Mouse (Mus musculus) CH12.LX (cell line): ENCODE measurements around the gene Adamts20. TPM values are rescaled to one million over a fixed set of nuclear protein-coding genes. Genes with fewer than 3 reads are reported as not detected.
A peak's percentile ranks its signal among the peaks of the same experiment; 100 is the strongest.

Experiments
- DNase-seq: peaks from one replicate; pipeline ENCODE4 v3.0.0-alpha.2; 2013; ENCODE audit errors: extremely low read depth
- H3K27ac ChIP-seq: 2 replicates; pipeline ENCODE4 v1.5.1; 2012; ENCODE audit warnings: low read depth, mild to moderate bottlenecking, control low read depth, moderate library complexity; ENCODE audit not compliant: insufficient read depth
- H3K27me3 ChIP-seq: replicated peaks from 2 replicates; pipeline ENCODE3; 2012; ENCODE audit warnings: inconsistent platforms
- H3K36me3 ChIP-seq, 2 experiments: replicated peaks in 1 of 2; 2 replicates each; pipeline versions ENCODE3 to v1.6.1; 2012; ENCODE audit warnings: inconsistent platforms in 1 of 2, low read length in 1 of 2, mild to moderate bottlenecking in 1 of 2, mixed read lengths in 1 of 2, moderate library complexity in 1 of 2; ENCODE audit not compliant: control insufficient read depth in 1 of 2, insufficient read depth in 1 of 2
- H3K4me1 ChIP-seq, 2 experiments: 2 replicates each; pipeline ENCODE4 v1.6.1; 2012; ENCODE audit warnings: inconsistent platforms in 1 of 2, moderate library complexity in 1 of 2; ENCODE audit not compliant: insufficient read depth in 2 of 2, control insufficient read depth in 1 of 2
- H3K4me2 ChIP-seq: 2 replicates; pipeline ENCODE4 v1.6.1; 2012; ENCODE audit warnings: low read depth, mild to moderate bottlenecking, control low read depth; ENCODE audit not compliant: poor library complexity, insufficient read depth, severe bottlenecking
- H3K4me3 ChIP-seq, 3 experiments: fragments of 150-350 bp in 1 of 3; sonication (generic) in 1 of 3; replicated peaks in 1 of 3; 2 replicates each; pipeline versions ENCODE3 to v1.5.1; 2011 to 2012; ENCODE audit warnings: low read depth in 2 of 3, low read length in 2 of 3, mild to moderate bottlenecking in 2 of 3, moderate library complexity in 2 of 3, control low read depth in 1 of 3, improper control_type of control experiment in 1 of 3, inconsistent platforms in 1 of 3, mixed read lengths in 1 of 3; ENCODE audit not compliant: poor library complexity in 1 of 3
- H3K79me2 ChIP-seq: replicated peaks from 2 replicates; pipeline ENCODE4 v1.6.1; 2012; ENCODE audit warnings: mild to moderate bottlenecking, moderate library complexity; ENCODE audit not compliant: control insufficient read depth, poor library complexity, insufficient read depth, severe bottlenecking; ENCODE audit errors: extremely low read depth
- H3K9ac ChIP-seq: 2 replicates; pipeline ENCODE4 v1.6.1; 2012; ENCODE audit warnings: low read depth, mild to moderate bottlenecking, control low read depth, moderate library complexity; ENCODE audit not compliant: insufficient read depth
- H3K9me3 ChIP-seq: replicated peaks from 2 replicates; pipeline ENCODE3; 2012; ENCODE audit warnings: low read length, inconsistent platforms, mixed read lengths
- BHLHE40 ChIP-seq: IDR thresholded peaks from 2 replicates; pipeline ENCODE4 v1.6.1; 2011; ENCODE audit warnings: mild to moderate bottlenecking, low read depth, low read length, improper control_type of control experiment
- CHD1 ChIP-seq: IDR thresholded peaks from 2 replicates; pipeline ENCODE4 v1.6.1; 2012; ENCODE audit warnings: low read depth, low read length, improper control_type of control experiment, inconsistent platforms
- CHD2 ChIP-seq: IDR thresholded peaks from 2 replicates; pipeline ENCODE4 v1.6.1; 2011; ENCODE audit warnings: low read length, improper control_type of control experiment
- CTCF ChIP-seq, 2 experiments: IDR thresholded peaks in 1 of 2; conservative IDR thresholded peaks in 1 of 2; 2 replicates each; pipeline ENCODE4 v1.5.1; 2011 to 2012; ENCODE audit warnings: low read depth in 2 of 2, low read length in 2 of 2, improper control_type of control experiment in 1 of 2, inconsistent platforms in 1 of 2, mild to moderate bottlenecking in 1 of 2, moderate library complexity in 1 of 2
- E2F4 ChIP-seq: IDR thresholded peaks from 2 replicates; pipeline ENCODE4 v1.6.1; 2011; ENCODE audit warnings: low read depth, low read length, improper control_type of control experiment; ENCODE audit not compliant: insufficient replicate concordance
- ELF1 ChIP-seq: IDR thresholded peaks from 2 replicates; pipeline ENCODE4 v1.6.1; 2014; ENCODE audit warnings: low read depth, mild to moderate bottlenecking, inconsistent platforms, low read length, improper control_type of control experiment
- EP300 ChIP-seq: IDR thresholded peaks from 2 replicates; pipeline ENCODE4 v1.6.1; 2011; ENCODE audit warnings: low read length, improper control_type of control experiment
- GABPA ChIP-seq: IDR thresholded peaks from 2 replicates; pipeline ENCODE4 v1.6.1; 2012; ENCODE audit warnings: low read depth, low read length, improper control_type of control experiment, inconsistent platforms; ENCODE audit not compliant: insufficient replicate concordance
- HCFC1 ChIP-seq: IDR thresholded peaks from 2 replicates; pipeline ENCODE4 v1.6.1; 2012; ENCODE audit warnings: low read depth, mild to moderate bottlenecking, inconsistent platforms, low read length, improper control_type of control experiment
- KAT2A ChIP-seq: IDR thresholded peaks from 2 replicates; pipeline ENCODE4 v1.6.1; 2012; ENCODE audit warnings: low read length, improper control_type of control experiment, inconsistent platforms; ENCODE audit not compliant: insufficient replicate concordance
- MAZ ChIP-seq: IDR thresholded peaks from 2 replicates; pipeline ENCODE4 v1.6.1; 2012; ENCODE audit warnings: low read depth, mild to moderate bottlenecking, inconsistent platforms, low read length, improper control_type of control experiment, moderate library complexity
- MEF2A ChIP-seq: IDR thresholded peaks from 2 replicates; pipeline ENCODE4 v1.6.1; 2014; ENCODE audit warnings: low read depth, mild to moderate bottlenecking, inconsistent platforms, low read length, improper control_type of control experiment, borderline replicate concordance
- MXI1 ChIP-seq: IDR thresholded peaks from 2 replicates; pipeline ENCODE4 v1.6.1; 2011; ENCODE audit warnings: mild to moderate bottlenecking, low read depth, low read length, improper control_type of control experiment
- MYC ChIP-seq: IDR thresholded peaks from 2 replicates; pipeline ENCODE4 v1.6.1; 2011; ENCODE audit warnings: low read depth, mild to moderate bottlenecking, improper control_type of control experiment, low read length
- PAX5 ChIP-seq: IDR thresholded peaks from 2 replicates; pipeline ENCODE4 v1.6.1; 2012; ENCODE audit warnings: low read length, inconsistent platforms, mixed read lengths
- POLR2AphosphoS2 ChIP-seq: IDR thresholded peaks from 2 replicates; pipeline ENCODE4 v1.6.1; 2011; ENCODE audit warnings: low read depth, low read length, improper control_type of control experiment
- SIN3A ChIP-seq: IDR thresholded peaks from 2 replicates; pipeline ENCODE4 v1.6.1; 2012; ENCODE audit warnings: low read length, improper control_type of control experiment, inconsistent platforms
- TBP ChIP-seq: conservative IDR thresholded peaks from 2 replicates; pipeline ENCODE4 v1.6.1; 2011; ENCODE audit warnings: low read depth, low read length, improper control_type of control experiment
- UBTF ChIP-seq: IDR thresholded peaks from 2 replicates; pipeline ENCODE4 v1.6.1; 2012; ENCODE audit warnings: low read depth, mild to moderate bottlenecking, inconsistent platforms, low read length, improper control_type of control experiment, moderate library complexity
- USF1 ChIP-seq: IDR thresholded peaks from 2 replicates; pipeline ENCODE4 v1.6.1; 2014; ENCODE audit warnings: low read depth, mild to moderate bottlenecking, inconsistent platforms, low read length, improper control_type of control experiment
- ZC3H11A ChIP-seq: IDR thresholded peaks from 2 replicates; pipeline ENCODE4 v1.6.1; 2012; ENCODE audit warnings: low read depth, mild to moderate bottlenecking, inconsistent platforms, low read length, improper control_type of control experiment
- ZMIZ1 ChIP-seq: IDR thresholded peaks from 2 replicates; pipeline ENCODE4 v1.6.1; 2012; ENCODE audit warnings: low read depth, mild to moderate bottlenecking, inconsistent platforms, low read length, improper control_type of control experiment
- dilution Hi-C: fragments of 300-500 bp; cut with MboI; formaldehyde crosslinking; loops from 2 replicates; pipeline ENCODE4 v1.14.3; 2020; ENCODE audit warnings: low sequenced_read_pairs; ENCODE audit not compliant: extremely low pct_unique_long_range_greater_than_20kb, extremely low pct_ligation_motif_present
- in situ Hi-C: fragments of 300-500 bp; cut with MboI; formaldehyde crosslinking; loops from 3 replicates; pipeline ENCODE4 v1.14.3; 2019; ENCODE audit warnings: low sequenced_read_pairs, low pct_ligation_motif_present, low pct_unique_long_range_greater_than_20kb, mixed read lengths
- polyA plus RNA-seq: library from polyadenylated mRNA; unstranded; fragments of >175 nt; gene quantifications from 2 replicates; pipeline ENCODE4 v1.2.1, GENCODE M21; 2012; ENCODE audit warnings: low read depth; ENCODE audit not compliant: insufficient read length
- total RNA-seq, 2 experiments: library from RNA; depleted of rRNA; stranded (reverse); fragments of 300-350 nt in 1 of 2; fragments of >200 nt in 1 of 2; gene quantifications; 2 replicates each; pipeline ENCODE4 v1.2.3; 2012 to 2014

Adamts20 gene
- total and polyA plus RNA-seq, 3 experiments: 0.37 to 1.5 (median 0.68) TPM

DNA sequence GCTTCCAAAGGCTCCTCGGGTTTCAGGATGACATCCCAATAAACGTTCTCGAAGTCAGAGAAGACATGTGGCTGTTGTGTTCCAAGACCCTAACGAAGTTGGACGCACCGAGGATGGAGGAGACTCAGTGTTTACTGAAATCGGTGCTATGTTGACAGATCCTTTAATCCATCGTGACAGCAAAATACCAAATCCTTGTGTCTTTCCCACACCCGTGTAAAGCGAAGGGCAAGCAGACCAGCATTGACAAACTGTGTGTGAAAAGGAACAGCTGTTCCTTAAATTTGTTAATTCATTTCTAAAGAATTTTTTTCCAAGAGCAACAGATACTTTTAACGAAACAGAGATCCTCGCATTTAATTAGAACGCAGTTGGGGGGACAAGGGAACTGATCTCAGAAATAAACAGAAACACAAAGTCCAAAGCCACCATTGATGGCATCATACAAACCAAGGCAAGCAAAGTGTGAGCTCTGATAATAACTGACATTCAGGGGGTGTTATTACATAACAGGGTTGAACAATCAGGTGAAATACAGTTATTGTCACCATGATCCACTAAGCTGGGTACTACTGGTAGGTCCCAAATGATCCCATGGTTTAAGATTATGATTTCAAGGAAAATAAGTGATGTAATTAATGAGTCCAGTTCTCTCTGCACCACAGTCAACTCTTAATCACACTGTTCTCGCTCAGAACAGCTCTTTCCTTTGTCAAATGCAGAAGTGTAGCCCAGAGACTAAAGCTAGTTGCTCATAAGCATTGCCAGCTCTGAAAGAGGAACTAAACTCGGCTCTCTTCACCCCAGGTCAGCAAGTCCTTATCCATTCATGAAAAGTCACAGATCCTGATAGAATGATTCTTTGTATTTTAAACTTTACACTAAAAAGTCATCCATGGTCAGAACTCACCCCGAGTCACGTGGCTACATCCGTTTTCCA, 47.7 kb downstream of the Adamts20 start:
- H3K27me3 ChIP-seq: no peaks in the 10 kb centered on the region
- H3K36me3 ChIP-seq: no peaks in the 10 kb centered on the region
- peaks cover 19 to 42% of the 10 kb centered on the region in 2 experiments for H3K4me1 ChIP-seq
- no peak overlapping the region for H3K4me3 ChIP-seq
- peak; percentile 71 for DNase-seq
- H3K4me2 ChIP-seq: peak overlapping the region; percentile 22; the same call in 1 of the 2 replicates
- dilution Hi-C loops (no loop called here), in situ Hi-C loops (loop anchor here (5.0 kb wide), 1 partner anchor 40 kb away; no protein-coding TSS in a partner anchor)
- TF ChIP-seq BHLHE40: peak; percentile 36; the same call in 1 of the 2 replicates
- 0 out of 2 replicates have a peak, but pooled peaks have one; percentile 27 for TF ChIP-seq TBP
- no peak for TF ChIP-seq MYC
- no peaks in the 10 kb centered on the region for H3K79me2 ChIP-seq
- H3K9me3 ChIP-seq: no peaks in the 10 kb centered on the region
- H3K9ac ChIP-seq: peak overlapping the region; percentile 63; the same call in 1 of the 2 replicates
- peak overlapping the region; percentile 86 for H3K27ac ChIP-seq

DNA sequence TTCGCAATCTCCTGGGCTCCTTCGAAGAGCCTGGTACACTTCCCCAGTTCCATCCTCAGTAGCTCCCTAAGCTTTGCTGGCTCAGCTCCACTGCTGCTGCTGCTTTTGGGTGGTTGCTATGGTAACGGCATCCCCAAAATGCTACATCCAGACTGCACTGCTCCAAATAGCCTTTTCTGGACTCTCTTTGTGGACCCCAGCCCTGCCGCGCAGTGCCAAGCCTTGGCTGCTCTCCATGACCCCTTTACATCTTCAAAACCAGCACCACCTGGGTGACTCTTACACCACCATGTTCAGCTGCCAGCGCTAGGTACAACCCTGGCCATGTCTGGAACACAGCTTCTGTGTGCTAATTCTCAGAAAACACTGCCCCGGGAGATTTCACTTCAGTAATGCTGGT, 55.4 kb downstream of the Adamts20 start:
- Histone ChIP-seq H3K27me3 (no peaks in the 10 kb centered on the region), H3K27ac (no peak overlapping the region)
- TF ChIP-seq USF1 (no peak), KAT2A (no peak), MAZ (no peak), ZC3H11A (no peak), MEF2A (no peak), CHD2 (no peak), UBTF (no peak), ZMIZ1 (no peak), ELF1 (no peak), PAX5 (no peak), CTCF (conservative IDR thresholded peaks at IDR 0.05 in 1 of 2, IDR thresholded peaks at IDR 0.05 in 1 of 2; ENCODE audit: low read depth in 2 of 2, low read length in 2 of 2) (no peak), CHD1 (no peak), MXI1 (no peak), POLR2AphosphoS2 (no peak), E2F4 (no peak), HCFC1 (no peak), GABPA (no peak), SIN3A (no peak), EP300 (no peak)
- TF ChIP-seq, all 38 proteins: peak for 0
- Histone ChIP-seq H3K9ac (no peak overlapping the region), H3K36me3 (no peaks in the 10 kb centered on the region), H3K4me3 (no peak overlapping the region), H3K4me2 (no peak overlapping the region), H3K4me1 (no peaks in the 10 kb centered on the region), H3K9me3 (no peaks in the 10 kb centered on the region), H3K79me2 (no peaks in the 10 kb centered on the region)
- dilution Hi-C loops (no loop called here), in situ Hi-C loops (no loop called here)
- DNase-seq: no peak
